Mouse (Mus musculus) urinary bladder, adult 18-20 months (tissue): ENCODE data around the gene Ccnf.

ENCODE experiments used
- DNase-seq, 2 experiments: peaks; one replicate each; pipeline ENCODE4 v3.0.0; 2022; ENCODE audit warnings: low spot score in 2 of 2, mixed read lengths in 2 of 2

The Ccnf gene

DNA sequence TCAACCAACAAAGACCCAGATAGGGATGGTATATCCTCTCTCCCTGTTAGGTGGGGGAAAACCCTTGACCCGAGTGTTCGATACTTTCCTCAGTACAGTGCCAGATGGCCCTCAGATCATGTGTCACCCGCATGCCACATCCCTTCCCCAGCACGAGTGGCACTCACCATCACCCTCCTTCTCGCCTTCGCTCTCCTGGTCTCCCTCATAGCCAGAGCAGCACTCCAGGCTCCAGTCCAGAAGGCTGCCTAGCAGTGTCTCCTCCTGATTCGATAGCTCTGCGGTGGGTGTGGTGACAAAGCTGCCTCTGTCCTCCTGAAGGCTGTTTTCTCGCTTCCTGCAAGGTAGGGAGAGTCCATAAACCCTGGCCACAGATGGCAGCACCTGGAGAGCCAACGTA lies 26.5 kb downstream of the Ccnf start:
- DNase-seq = no peak

DNA sequence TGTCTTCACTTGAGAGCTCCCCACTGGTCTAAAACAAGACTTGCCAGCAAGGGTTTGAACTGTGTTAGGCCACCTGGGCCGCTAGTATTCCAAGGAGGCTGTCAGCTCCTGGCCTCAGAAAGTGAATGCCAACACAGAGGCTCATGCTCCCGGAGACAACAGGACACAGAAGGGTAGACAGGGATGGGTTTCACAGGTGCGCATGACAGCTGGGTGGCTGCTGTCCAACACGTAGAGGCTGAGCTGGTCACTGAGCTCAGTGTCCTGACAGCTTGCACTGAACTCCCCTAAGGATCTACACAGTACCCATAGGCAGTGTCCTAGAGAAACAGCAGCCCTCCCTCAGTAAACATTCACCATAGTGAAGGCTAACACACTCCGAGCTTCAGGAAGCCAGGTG lies 27.8 kb downstream of the Ccnf start:
- no peak for DNase-seq

DNA sequence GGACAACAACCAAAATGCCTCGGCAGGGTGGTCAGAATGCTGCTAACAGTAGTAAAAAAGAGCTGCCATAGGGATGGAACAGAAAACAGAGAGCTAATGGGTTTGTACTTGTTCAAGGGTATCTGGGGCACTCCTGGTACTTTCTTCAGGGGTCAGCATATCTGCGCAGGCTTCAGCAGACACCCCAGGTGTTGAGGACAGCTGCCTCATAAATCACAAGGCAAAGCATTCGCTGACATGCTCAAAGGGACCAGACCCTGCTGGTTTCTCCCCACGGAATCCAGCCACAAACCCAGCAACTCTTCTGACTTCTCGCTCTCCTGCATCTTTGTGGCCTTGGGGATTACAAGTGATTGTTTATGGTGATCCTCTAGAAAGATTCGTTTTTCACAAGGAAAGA lies 28.6 kb downstream of the Ccnf start:
- no peak for DNase-seq

DNA sequence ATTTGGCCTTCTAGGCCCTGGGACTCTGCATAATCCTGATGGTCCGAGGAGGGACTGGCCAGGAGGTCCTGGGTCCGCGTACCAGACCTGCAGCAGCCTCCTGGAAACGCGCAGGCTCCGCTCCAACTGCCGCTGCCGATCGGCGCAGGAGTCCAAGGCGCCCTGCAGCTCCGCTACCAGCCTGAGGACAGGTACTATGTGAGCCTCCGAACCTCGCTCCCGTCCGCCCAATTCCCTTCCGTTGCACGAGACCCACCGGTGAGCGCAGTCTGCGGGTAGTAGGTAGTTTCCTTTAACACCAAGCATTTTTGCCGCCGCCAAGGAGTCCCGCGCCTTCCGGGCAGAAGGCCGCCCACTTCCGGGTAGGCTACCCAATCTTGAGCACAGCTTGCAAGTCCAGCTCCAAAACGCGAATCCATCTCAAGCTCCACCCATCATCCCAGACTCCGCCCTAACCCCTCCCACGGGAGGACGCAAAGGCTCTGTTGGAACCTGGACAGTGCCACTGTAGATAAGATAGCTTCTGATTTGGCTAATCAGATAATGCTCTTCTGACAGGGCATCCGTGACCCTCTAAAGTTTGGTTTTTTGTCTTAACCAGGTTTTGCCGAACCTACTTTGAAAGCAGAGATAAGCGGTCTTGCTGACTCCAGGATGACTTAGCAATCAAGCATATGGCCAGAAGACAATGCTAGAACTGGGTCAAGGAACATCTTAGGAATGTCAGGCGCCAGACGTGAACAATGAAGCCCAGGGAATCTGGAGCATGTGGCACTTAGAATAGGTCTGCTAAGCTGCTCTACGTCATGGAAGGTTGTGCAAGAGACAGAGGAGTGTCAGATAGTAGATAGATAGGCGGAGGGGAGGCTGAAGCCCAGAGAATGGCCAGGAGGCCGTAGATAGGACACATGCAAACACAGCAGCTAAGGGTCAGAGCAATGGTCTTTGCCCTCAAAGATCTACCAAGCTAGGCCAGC lies 30.6 kb downstream of the Ccnf start, which contains the start of gene Tedc2:
Gene Tedc2, minus strand, starts transcription at position 417 of the 977 bp plus-strand sequence.
- peak; percentile 90 to 97 for DNase-seq

DNA sequence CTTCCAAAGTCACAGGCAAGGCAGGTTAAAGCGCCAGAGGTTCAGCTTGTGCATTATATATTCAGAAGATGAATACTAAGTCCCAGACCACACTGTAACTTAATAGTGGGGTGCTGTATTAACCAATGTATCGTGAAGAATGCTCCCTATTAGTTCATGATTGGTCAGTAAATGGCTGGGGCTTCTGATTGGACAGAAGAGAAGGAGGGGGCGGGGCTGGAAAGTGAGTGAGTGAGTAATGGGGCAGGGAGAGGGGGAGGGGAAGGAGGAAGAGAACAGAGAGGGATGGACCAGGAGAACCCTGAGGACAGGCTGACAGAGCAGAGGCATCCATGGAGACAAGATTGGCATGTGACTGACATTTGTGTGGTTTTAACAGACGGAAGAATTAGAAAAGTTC lies 34.4 kb downstream of the Ccnf start:
- no peak for DNase-seq

DNA sequence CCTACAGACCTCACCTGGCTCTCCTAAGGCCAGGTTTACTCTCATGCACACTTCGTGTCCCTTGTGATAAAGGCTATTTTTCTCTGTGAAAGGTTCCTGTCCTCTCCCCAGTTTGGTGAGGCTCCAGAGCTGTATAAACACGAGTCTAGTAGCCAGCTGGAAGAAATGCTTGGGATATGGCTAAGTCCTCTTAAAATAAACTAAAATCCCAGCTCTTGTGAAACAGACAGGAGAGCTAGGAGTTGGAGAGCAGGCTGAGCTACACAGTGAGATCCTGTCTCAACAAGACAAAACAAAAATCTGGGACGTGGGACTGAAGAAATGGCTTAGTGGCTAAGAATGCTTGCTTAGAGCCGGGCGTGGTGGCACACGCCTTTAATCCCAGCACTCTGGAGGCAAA lies 38.1 kb downstream of the Ccnf start:
- DNase-seq = peak in 1 of 2 experiments; percentile 31

DNA sequence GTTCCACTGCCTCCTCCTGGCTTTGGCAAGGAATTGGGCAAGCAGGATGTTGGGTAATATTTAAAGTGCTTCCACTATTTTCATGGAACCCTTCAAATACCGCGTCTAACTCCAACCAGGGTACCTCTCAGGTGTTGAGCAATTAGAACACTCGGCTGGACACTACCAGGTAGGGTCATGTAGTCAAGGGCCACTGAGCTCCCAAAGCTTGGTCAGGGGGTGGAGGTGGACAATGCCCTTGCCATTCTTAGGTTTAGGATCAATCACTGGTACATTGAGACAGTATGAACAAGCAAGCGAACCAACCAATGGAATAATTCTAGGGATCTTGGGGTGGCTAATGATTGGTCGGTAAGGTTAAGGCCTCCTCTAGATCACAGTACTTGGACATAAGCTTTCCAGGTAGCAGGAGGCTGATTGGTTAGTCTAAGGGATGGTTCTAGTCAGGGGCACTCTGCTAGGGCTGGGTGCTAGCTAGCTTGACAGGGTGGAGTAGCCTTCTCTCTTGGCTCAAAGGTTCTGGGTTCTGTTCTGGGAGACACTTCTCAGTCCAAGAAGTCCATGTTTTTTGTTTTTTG lies 38.8 kb downstream of the Ccnf start:
- no peak for DNase-seq

DNA sequence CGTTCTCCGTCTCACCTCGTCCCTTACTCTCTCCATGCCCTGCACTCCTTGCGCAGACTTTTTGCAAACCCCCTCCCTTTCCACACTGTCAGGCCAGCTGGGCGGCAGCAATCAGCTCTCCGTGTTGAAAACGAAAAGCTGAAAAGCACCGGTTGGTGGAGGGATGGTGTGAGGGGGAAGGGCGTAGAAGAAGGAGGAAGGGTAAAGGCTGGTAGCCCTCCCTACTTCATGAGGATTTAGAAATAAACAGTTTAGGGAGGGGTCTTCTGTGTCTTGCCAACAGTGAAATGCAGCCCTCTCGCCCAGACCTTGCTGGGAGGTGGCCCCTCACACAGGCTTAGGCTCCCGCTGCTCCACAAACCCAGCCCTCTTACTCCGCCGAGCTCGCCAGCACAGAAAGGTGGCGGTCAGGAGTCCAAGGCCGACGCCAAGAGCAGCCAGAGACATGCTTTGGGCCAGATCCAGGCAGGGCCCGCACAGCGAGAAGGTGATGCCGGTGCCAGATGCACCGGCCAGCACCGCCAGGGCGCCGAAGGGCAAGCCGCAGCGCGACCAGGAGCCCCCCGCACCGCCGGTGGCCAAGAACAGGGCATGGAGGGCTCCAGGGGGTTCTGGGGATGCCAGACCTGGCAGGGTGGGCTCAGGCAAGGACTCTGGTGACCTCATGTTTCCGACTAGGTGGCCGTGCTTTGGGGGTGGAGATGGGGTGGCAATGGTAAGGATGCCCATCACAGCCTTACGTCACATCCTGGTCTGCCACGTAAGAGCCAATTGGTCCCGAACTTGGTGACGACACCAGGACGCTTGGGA lies 39.4 kb downstream of the Ccnf start:
- no peak for DNase-seq

DNA sequence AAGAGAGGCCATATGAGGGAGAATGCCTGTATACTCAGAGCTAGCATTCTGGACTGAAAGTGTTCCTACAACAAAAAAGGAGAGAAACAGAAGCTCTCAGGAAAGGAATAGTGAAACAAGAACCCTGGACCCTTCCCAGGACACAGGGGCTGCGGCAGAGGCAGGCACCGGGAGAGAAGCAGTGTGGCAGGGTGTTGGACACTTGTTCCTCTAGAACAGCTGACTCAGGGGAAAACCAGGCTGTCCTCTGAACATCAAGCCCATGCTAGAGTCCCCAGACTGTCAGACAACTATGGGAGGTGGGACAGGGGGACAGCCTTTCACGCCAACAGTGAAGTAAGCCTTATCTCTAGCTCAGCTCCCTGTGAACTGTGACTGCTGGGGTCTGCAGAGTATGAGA lies 40.7 kb downstream of the Ccnf start:
- DNase-seq = no peak

DNA sequence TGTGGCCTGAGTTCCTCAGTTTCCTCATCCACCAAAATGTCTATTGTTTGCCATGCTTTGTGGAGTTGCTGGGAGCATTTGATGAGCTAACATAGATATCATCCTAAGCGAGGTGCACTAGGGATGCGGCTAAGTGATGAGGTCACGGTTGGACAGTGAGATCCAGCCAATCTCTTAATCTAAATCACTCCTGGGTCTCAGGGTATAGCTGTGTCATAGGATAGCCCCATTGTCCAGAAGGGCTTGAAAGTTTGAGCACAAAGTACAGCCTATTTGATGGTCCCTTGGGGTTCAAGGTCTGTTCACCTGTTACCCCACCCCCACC lies 41.4 kb downstream of the Ccnf start:
- no peak for DNase-seq

DNA sequence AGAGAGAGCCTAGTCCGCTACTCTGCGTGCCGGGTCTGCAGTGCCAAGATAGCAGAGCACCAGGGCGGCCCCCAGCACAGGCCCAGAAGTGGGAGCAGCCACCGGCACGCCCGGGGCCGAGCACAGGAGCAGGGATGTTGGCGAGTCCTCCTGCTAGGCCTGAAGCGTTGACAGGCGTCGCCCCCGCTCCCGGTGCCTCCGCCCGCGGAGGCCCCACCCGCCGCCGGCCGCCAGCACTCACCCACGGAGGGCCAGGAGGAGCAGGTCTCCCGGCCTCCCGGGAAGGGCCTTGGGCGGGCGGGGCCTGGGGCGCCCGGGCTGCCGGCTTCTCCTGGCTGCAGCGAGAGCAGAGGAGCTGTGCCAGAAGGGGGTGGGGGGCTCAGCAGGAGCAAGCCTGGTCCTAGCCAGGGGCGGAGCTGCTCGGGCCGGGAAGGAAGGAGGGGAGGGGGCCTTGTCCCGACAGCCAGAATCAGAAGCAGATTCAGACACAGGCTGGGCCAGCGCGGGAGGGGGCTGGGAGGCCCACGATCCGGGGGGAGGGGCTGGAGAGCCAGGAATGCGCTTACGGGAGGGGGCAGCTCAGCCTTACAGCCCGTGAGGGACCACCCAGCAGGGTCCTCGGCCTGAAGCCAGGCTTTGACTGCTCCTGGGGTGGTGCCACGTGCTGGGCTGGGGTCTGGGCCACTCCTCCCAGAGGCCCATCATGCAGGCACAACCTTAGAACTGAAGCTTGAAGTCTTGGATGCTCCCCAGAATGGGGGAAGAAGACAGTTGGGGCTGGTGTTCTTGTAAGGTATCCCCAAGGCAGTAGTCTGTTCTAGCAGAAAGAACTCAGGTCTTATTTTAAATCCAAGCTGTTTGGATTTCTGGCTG lies 42.0 kb downstream of the Ccnf start, which contains the start of gene Ntn3:
Gene Ntn3, minus strand, starts transcription at position 489 of the 873 bp plus-strand sequence.
- DNase-seq = peak; percentile 34 to 45

DNA sequence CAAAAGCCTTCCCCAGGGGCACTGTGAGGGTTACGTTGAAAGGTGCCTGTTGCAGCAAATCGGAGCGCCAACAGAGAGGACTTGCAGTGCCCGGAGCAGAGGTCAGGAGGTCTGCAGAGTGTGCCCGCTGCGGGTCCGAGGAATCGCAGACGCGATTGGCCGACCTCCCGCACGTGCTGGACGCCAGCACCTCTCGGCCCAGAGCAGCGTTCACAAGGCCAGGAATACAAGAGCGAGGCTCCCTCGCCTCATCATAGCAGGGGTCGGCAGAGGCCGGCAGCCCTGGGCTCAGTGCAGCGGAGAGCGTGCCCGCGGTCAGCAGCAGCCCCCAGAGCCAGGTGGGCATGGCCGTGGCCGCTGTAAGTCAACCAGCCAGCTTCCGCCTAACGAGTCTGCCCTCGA lies 42.6 kb downstream of the Ccnf start:
- DNase-seq = no peak

DNA sequence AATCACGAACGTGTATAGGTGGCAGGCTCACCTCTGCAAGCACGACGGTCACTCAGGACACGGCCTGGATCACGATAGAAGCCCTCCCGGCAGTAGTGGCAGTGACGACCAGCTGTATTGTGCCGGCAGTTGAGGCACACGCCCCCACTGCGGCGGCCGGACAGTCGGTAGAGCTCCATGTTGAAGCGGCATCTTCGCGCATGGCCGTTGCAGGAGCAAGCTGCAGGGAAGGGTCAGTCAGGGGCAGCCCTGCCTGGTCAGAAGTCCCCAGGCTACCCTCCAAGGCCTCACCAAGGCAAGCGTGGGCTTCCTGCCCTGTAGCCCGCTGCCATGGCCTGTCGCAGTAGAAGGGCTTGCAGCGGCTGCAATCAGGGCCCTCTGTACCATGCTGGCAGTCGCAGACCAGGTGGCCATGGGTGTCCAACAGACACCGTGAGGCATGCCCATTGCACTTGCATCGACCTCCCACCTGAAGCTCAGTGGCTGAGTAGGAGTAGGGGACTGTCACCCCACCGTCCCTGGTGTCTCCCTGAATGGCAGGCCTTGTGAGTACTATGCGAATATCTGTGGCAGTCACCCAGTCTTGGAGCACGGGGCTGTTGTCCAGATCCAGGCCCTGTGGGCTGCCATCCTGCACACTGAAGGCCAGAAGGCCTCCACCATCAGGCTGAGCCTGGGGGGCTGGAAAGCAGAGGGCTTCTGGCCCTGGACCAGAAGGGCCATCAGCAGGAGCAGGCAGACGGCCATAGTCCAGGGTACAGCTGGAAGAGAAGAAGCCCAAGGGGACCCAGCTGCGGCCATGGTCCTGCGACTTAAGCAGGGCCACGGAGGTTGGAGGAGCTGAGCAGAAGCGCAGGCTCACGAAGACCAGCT lies 43.3 kb downstream of the Ccnf start:
- no peak for DNase-seq

DNA sequence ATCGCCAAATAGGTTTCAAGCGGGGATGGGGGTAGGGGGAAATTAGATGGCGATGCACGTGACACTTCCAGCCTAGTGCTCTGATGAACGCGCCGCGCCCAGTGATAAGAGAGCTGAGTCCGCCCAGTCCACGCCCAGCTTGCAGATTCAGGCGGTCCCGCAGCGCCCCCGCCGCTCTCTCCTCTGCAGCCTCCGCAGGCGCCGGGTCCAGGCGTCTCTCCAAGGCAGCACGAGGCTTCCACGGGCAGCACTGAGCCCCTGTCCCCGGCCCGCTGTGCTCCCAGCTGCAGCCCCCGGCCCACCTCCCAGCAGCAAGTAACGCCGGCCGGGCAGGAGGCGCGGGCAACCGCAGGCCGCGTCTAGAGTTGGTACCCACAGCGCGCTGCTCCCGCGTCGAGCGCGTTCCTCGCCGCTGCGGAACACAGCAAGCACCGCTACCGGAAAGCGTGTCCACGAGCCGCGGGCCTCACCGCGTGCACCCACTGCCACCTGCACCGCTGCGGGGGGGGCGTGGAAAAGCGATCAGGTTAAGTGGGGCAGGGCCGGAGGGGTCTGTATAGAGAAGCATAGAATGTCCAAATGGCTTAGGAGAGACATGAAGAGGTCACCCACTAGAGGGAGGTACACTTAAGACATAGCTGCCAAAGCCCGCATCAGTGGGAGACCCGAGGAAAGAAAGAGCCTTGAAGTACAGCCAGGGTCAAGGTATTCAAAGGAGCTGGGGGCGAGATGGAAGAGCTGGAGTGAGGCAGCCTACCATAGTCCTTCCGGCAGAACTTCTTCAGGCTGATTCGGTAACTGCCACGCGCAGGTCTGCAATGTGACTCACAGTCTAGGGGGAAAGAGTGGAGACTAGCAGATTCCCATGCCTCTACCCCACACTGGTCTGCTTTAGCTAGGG lies 44.6 kb downstream of the Ccnf start:
- peak; percentile 29 to 41 for DNase-seq

DNA sequence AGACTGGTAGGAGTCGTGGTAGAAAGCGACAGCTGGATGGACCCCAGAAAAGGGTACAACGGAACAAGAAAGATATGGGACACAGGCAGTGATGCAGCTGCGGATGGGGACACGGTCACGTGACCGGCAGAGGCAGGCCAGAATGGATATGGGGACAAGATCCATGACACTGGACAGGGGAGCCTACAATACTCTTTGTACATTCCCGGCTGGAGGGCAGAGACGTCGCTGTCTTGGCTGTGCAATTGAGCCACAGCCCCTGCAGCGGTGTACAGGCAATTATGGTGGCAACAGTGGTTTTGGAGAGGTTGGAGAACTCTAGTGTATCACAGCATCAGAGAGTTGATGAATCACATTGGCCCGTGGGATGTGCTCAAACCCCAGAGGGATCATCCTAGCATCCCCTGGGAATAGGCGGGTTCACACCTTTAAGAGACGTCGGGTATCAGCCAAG lies 45.3 kb downstream of the Ccnf start:
- DNase-seq = no peak

DNA sequence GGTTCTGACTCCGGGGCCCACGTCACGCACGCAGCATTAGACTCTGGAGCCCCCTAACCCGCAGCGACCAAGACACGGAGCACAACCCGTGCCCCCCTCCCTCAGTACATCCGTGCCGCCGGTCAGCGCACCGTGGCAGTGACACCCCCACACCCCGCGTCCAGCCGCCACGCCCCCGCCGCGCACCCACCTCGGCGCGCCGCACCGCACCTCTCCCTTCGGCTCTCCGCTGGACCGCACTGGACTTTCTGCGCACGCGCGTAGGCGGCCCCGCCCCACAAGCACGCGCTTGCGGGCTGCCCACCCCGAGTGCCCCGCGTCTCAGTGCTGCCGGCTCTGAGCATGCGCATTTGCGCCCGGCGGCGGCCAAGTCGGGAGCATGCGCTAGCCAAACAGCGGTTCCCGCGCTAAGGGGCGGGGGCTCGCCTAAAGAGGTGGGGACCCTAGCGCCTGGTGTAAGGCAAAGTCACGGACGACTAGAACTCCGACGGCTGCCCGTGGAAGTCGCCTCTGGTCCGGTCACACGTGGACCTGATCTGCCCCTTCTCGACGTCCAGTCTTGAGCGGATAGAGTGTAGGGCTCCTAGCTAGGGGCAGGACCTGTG lies 45.9 kb downstream of the Ccnf start, which contains the start of gene Tbc1d24:
Gene Tbc1d24, minus strand, starts transcription at position 279 of the 605 bp plus-strand sequence.
- peak; percentile 83 to 84 for DNase-seq

DNA sequence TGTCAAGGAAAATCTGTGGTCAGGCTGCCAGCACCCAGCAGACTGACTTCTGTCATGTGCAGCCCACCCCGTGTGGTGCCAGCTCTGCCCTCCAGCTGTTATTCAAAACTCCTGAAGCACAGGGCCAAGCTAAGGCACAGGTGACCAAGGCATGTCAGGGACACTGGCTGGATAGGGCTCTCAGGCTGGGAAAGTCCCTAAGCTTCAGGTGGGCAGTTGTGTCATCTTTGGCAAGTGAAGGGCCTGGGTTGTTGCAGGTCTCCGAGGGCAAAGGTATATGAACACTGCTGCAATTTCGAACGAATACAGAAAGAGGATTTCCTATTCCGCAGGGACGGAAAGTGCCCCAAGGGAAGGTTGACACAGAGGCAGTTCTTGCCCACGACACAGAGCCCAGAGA lies 46.4 kb downstream of the Ccnf start:
- DNase-seq = no peak
